Mouse (Mus musculus): Measurements from ENCODE around the gene Slc35f1. TPM values are rescaled to one million over a fixed set of nuclear protein-coding genes. Genes with fewer than 3 reads are reported as not detected.

The Slc35f1 gene
- polyA plus RNA-seq, 2 experiments = 0.01 TPM; not detected in 1

DNA sequence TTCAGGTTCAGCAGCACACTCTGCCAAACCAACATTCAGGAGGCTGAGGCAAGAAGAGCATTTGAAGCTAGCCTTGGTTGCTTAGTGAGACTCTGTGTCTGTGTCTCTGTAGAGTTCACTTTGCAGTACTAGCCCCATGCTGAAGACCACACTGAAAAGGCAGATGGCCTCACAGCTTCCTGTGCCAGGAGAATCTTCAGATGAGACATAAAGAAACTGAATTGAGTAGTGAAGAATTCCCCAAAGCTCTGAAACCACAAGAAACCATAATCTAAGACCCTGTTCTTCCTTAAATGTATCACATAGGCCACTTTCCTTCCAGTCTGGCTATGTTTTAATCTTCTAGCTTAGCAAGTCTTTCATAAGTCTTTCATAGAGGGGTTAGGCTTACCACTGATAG lies 161.7 kb downstream of the Slc35f1 start:
- ATAC-seq (ENCODE audit: insufficient read depth) (no peak), DNase-seq (ENCODE audit: low read depth in 3 of 3, low spot score in 3 of 3) (no peak)
- no peak for TF ChIP-seq EP300 (IDR thresholded peaks at IDR 0.05; ENCODE audit: low read depth)
- no peak for TF ChIP-seq CTCF (IDR thresholded peaks at IDR 0.05; ENCODE audit: low read depth)
- no peaks in the 10 kb centered on the region for H3K4me1 ChIP-seq (replicated peaks; ENCODE audit: control insufficient read depth in 2 of 2, insufficient read depth in 2 of 2, low read length in 1 of 2)
- no peak overlapping the region for H3K4me2 ChIP-seq (ENCODE audit: low read depth)
- no peaks in the 10 kb centered on the region for H3K9me3 ChIP-seq (ENCODE audit: control insufficient read depth, low read length)
- no peak overlapping the region for H3K27ac ChIP-seq
- no peak overlapping the region for H3K9ac ChIP-seq (replicated peaks)
- no peaks in the 10 kb centered on the region for H3K36me3 ChIP-seq (replicated peaks; ENCODE audit: control insufficient read depth, insufficient read depth, low read depth)
- no peaks in the 10 kb centered on the region for H3K27me3 ChIP-seq (ENCODE audit: control insufficient read depth, insufficient read depth, low read length)
- H3K4me3 ChIP-seq (ENCODE audit: insufficient read depth in 1 of 2, low read depth in 2 of 2, low read length in 2 of 2) = no peak overlapping the region

DNA sequence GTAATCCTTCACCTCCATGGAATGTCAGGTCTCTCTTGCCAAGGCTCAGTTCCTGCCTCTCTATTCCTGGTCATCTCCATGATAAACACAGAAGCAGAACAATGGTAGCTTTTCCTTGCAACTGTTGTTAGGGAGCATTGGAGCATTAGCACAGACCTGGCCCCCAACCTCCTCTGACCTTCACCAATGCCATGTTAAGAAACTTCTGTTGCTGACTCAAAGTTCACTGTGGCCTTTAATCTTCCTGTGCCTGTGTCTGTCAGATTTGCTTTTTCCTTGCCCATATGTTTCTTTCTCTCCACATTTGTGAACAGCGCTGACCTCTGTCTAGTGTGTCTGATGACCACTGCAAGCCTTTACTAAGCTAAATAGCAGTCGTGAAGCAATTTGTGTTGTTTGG lies 170.5 kb downstream of the Slc35f1 start:
- Histone ChIP-seq H3K36me3 (replicated peaks; ENCODE audit: control insufficient read depth, insufficient read depth, low read depth) (no peaks in the 10 kb centered on the region), H3K4me2 (ENCODE audit: low read depth) (no peak overlapping the region), H3K27ac (no peak overlapping the region), H3K4me1 (replicated peaks; ENCODE audit: control insufficient read depth in 2 of 2, insufficient read depth in 2 of 2, low read length in 1 of 2) (no peaks in the 10 kb centered on the region), H3K9ac (replicated peaks) (no peak overlapping the region), H3K4me3 (ENCODE audit: insufficient read depth in 1 of 2, low read depth in 2 of 2, low read length in 2 of 2) (no peak overlapping the region), H3K27me3 (ENCODE audit: control insufficient read depth, insufficient read depth, low read length) (no peaks in the 10 kb centered on the region), H3K9me3 (ENCODE audit: control insufficient read depth, low read length) (no peaks in the 10 kb centered on the region)
- TF ChIP-seq EP300 (IDR thresholded peaks at IDR 0.05; ENCODE audit: low read depth) (no peak), CTCF (IDR thresholded peaks at IDR 0.05; ENCODE audit: low read depth) (no peak)
- ATAC-seq (ENCODE audit: insufficient read depth) = no peak
- 56% methylated on average over 2 of the region's 2 CpGs for WGBS (ENCODE audit: insufficient replicate concordance)
- DNase-seq (ENCODE audit: low read depth in 3 of 3, low spot score in 3 of 3) = no peak

DNA sequence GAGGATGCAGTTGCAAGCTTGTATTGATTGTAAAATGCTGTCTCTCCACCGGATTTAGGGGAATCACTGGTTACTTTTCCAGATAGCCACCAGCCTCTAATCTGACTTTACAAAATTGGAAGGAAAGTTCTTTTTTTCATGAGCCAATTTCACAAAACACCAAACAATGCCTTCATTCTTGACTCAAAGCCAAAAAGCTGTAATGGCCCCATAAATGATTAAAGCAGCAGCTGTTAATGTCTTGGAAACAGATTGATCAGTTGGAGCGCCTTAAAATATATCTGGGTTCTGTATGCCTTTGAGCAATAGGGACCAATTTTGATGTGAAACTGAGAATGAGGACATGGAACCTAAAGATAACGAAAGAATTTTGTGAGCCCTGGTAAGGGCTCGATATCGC lies 174.6 kb downstream of the Slc35f1 start:
- ATAC-seq (ENCODE audit: insufficient read depth) (no peak), DNase-seq (ENCODE audit: low read depth in 3 of 3, low spot score in 3 of 3) (no peak)
- no peaks in the 10 kb centered on the region for H3K9me3 ChIP-seq (ENCODE audit: control insufficient read depth, low read length)
- H3K27ac ChIP-seq = no peak overlapping the region
- TF ChIP-seq EP300 (IDR thresholded peaks at IDR 0.05; ENCODE audit: low read depth) = no peak
- no peak for TF ChIP-seq CTCF (IDR thresholded peaks at IDR 0.05; ENCODE audit: low read depth)
- H3K4me1 ChIP-seq (replicated peaks; ENCODE audit: control insufficient read depth in 2 of 2, insufficient read depth in 2 of 2, low read length in 1 of 2) = no peaks in the 10 kb centered on the region
- H3K36me3 ChIP-seq (replicated peaks; ENCODE audit: control insufficient read depth, insufficient read depth, low read depth) = no peaks in the 10 kb centered on the region
- no peak overlapping the region for H3K4me3 ChIP-seq (ENCODE audit: insufficient read depth in 1 of 2, low read depth in 2 of 2, low read length in 2 of 2)
- H3K9ac ChIP-seq (replicated peaks) = no peak overlapping the region
- H3K27me3 ChIP-seq (ENCODE audit: control insufficient read depth, insufficient read depth, low read length) = no peaks in the 10 kb centered on the region
- no peak overlapping the region for H3K4me2 ChIP-seq (ENCODE audit: low read depth)
- 62% methylated on average over 5 of the region's 5 CpGs for WGBS (ENCODE audit: insufficient replicate concordance)

DNA sequence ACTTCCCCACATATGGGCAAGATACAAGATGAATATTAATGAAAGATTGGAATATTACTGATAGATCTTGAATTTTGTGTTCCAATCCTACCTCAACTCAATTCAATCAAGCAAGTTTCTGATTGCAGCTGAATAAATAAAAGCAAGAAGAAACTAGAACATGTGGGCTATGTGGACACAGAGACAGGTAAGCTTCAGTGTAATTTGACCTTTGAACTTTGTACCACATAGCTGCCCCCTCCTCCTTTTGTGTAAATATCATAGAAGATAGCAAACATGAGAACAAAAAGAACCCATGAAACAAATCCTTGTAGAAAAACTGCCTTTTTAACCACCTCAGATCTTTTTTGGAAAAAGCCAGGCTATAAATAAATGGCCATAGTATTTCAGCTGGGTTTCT lies 180.8 kb downstream of the Slc35f1 start:
- Histone ChIP-seq H3K9me3 (ENCODE audit: control insufficient read depth, low read length) (no peaks in the 10 kb centered on the region), H3K36me3 (replicated peaks; ENCODE audit: control insufficient read depth, insufficient read depth, low read depth) (no peaks in the 10 kb centered on the region), H3K27me3 (ENCODE audit: control insufficient read depth, insufficient read depth, low read length) (no peaks in the 10 kb centered on the region), H3K4me3 (ENCODE audit: insufficient read depth in 1 of 2, low read depth in 2 of 2, low read length in 2 of 2) (no peak overlapping the region), H3K27ac (no peak overlapping the region), H3K4me2 (ENCODE audit: low read depth) (no peak overlapping the region), H3K4me1 (replicated peaks; ENCODE audit: control insufficient read depth in 2 of 2, insufficient read depth in 2 of 2, low read length in 1 of 2) (0 out of 4 replicates have a peak, but pooled peaks cover 0 to 1% of the 10 kb centered on the region in 2 experiments), H3K9ac (replicated peaks) (no peak overlapping the region)
- DNase-seq (ENCODE audit: low read depth in 3 of 3, low spot score in 3 of 3) = peak in 1 of 3 experiments; percentile 2
- TF ChIP-seq EP300 (IDR thresholded peaks at IDR 0.05; ENCODE audit: low read depth) = no peak
- TF ChIP-seq CTCF (IDR thresholded peaks at IDR 0.05; ENCODE audit: low read depth) = no peak
- no peak for ATAC-seq (ENCODE audit: insufficient read depth)

- no peak for DNase-seq (ENCODE audit: low read depth in 3 of 3, low spot score in 3 of 3)
These were observed 183.8 kb downstream of the Slc35f1 start for GRCm38 (mm10) chr10:52874133-52874532.

More at GRCm38 (mm10) chr10:52874133-52874532, 183.8 kb downstream of the Slc35f1 start:
- H3K4me1 ChIP-seq (replicated peaks; ENCODE audit: control insufficient read depth in 2 of 2, insufficient read depth in 2 of 2, low read length in 1 of 2) = 0 out of 4 replicates have a peak, but pooled peaks cover 0 to 1% of the 10 kb centered on the region in 2 experiments
- H3K9ac ChIP-seq (replicated peaks) = no peak overlapping the region
- no peak overlapping the region for H3K27ac ChIP-seq
- 61% methylated on average over 9 of the region's 9 CpGs for WGBS (ENCODE audit: insufficient replicate concordance)
- no peaks in the 10 kb centered on the region for H3K9me3 ChIP-seq (ENCODE audit: control insufficient read depth, low read length)
- H3K36me3 ChIP-seq (replicated peaks; ENCODE audit: control insufficient read depth, insufficient read depth, low read depth) = no peaks in the 10 kb centered on the region
- H3K4me3 ChIP-seq (ENCODE audit: insufficient read depth in 1 of 2, low read depth in 2 of 2, low read length in 2 of 2) = no peak overlapping the region
- TF ChIP-seq EP300 (IDR thresholded peaks at IDR 0.05; ENCODE audit: low read depth) = no peak
- no peak for TF ChIP-seq CTCF (IDR thresholded peaks at IDR 0.05; ENCODE audit: low read depth)
- no peaks in the 10 kb centered on the region for H3K27me3 ChIP-seq (ENCODE audit: control insufficient read depth, insufficient read depth, low read length)
- ATAC-seq (ENCODE audit: insufficient read depth) = no peak
- no peak overlapping the region for H3K4me2 ChIP-seq (ENCODE audit: low read depth)

All from liver, embryonic 14.5 days (tissue).